Mouse (Mus musculus) heart, embryonic 14.5 days (tissue): Measurements from ENCODE around the gene Xxylt1. TPM values are rescaled to one million over a fixed set of nuclear protein-coding genes. Genes with fewer than 3 reads are reported as not detected.

Experiments used
- ATAC-seq: fragments of 200-750 bp; cut with Nextera tagmentation; 2 replicates; pipeline ENCODE4 v1.8.0; 2017; ENCODE audit warnings: low read depth, moderate TSS enrichment; ENCODE audit not compliant: insufficient number of reproducible peaks, insufficient read depth, low FRiP score
- H3K27ac ChIP-seq, 2 experiments: fragments of 200-500 bp in 1 of 2; fragments of 300-500 bp in 1 of 2; sonication (generic) in 1 of 2; replicated peaks in 1 of 2; 2 replicates each; pipeline ENCODE4 v1.5.1; 2012 to 2014; ENCODE audit warnings: low read depth in 2 of 2, low read length in 2 of 2, control low read depth in 1 of 2, mild to moderate bottlenecking in 1 of 2, mixed read lengths in 1 of 2; ENCODE audit not compliant: control insufficient read depth in 1 of 2, insufficient read depth in 1 of 2
- H3K27me3 ChIP-seq: fragments of 300-500 bp; sonication (generic); 2 replicates; pipeline ENCODE4 v1.6.1; 2014; ENCODE audit warnings: mild to moderate bottlenecking, low read length, control low read depth; ENCODE audit not compliant: control insufficient read depth, insufficient read depth
- H3K36me3 ChIP-seq: fragments of 300-500 bp; sonication (generic); 2 replicates; pipeline ENCODE4 v1.6.1; 2014; ENCODE audit warnings: mild to moderate bottlenecking, control low read depth, low read length, mixed read lengths; ENCODE audit not compliant: control insufficient read depth, insufficient read depth
- H3K4me1 ChIP-seq, 2 experiments: fragments of 200-500 bp in 1 of 2; fragments of 300-500 bp in 1 of 2; sonication (generic) in 1 of 2; 2 replicates each; pipeline ENCODE4 v1.6.1; 2012 to 2014; ENCODE audit warnings: low read length in 2 of 2, control low read depth in 1 of 2, mixed read lengths in 1 of 2; ENCODE audit not compliant: control insufficient read depth in 2 of 2, insufficient read depth in 2 of 2
- H3K4me2 ChIP-seq: fragments of 300-500 bp; sonication (generic); 2 replicates; pipeline ENCODE4 v1.6.1; 2014; ENCODE audit warnings: mild to moderate bottlenecking, low read length
- H3K4me3 ChIP-seq, 2 experiments: fragments of 200-500 bp in 1 of 2; fragments of 300-500 bp in 1 of 2; sonication (generic) in 1 of 2; 2 replicates each; pipeline ENCODE4 v1.5.1; 2012 to 2014; ENCODE audit warnings: low read length in 2 of 2, mild to moderate bottlenecking in 2 of 2, control low read depth in 1 of 2, low read depth in 1 of 2, moderate library complexity in 1 of 2; ENCODE audit not compliant: control insufficient read depth in 1 of 2, insufficient read depth in 1 of 2
- H3K9ac ChIP-seq: fragments of 300-500 bp; sonication (generic); 2 replicates; pipeline ENCODE4 v1.6.1; 2014; ENCODE audit warnings: mild to moderate bottlenecking, low read length
- H3K9me3 ChIP-seq: fragments of 300-500 bp; sonication (generic); 2 replicates; pipeline ENCODE4 v1.6.1; 2016; ENCODE audit warnings: low read length, control low read depth; ENCODE audit not compliant: control insufficient read depth
- WGBS: fragments of 180-500 bp; shearing (Covaris S2); extraction: QIAGEN DNeasy Blood & Tissue Kit; methylation state at CpG from one replicate; pipeline ENCODE4 v1.1.7; 2014; 5-methylcytosine and 5-hydroxymethylcytosine counted together
- polyA plus RNA-seq: library from polyadenylated mRNA; unstranded; fragments of >200 nt; fragmentation: Nextera tagmentation; extraction: Ambion mirVana; gene quantifications from 2 replicates; pipeline ENCODE4 v1.2.1, GENCODE M21; 2014

The Xxylt1 gene
- polyA plus RNA-seq, 1 experiment from 2014 or later = 12.2 TPM

DNA sequence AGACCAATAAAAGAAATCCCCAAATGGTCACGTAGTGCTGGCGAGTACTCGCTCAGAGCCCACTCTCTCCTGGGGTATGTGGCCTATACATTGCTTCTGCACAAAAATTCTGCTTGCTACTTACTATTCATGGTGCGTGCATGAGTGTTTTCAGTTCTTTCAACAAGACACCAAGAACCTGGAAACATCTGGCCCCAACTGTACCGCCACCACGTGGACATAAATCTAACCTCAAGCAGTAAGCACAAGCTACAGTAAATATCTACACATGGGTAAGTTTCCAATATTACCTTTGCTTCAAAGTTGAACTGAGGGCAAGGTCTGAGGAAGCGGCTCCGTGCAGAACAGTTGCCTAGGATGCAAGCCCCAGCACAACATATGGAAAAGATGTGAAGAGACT is 142.0 kb downstream of the Xxylt1 start:
- Histone ChIP-seq H3K4me3 (no peak overlapping the region), H3K27me3 (no peaks in the 10 kb centered on the region), H3K36me3 (no peaks in the 10 kb centered on the region), H3K9ac (no peak overlapping the region), H3K9me3 (no peaks in the 10 kb centered on the region), H3K27ac (no peak overlapping the region; a peak in 1 of 4 replicates), H3K4me1 (peaks cover 0 to 5% of the 10 kb centered on the region in 2 experiments; a peak in 1 of 4 replicates), H3K4me2 (no peak overlapping the region)
- 83% methylated on average over 8 of the region's 8 CpGs for WGBS
- ATAC-seq = no peak

DNA sequence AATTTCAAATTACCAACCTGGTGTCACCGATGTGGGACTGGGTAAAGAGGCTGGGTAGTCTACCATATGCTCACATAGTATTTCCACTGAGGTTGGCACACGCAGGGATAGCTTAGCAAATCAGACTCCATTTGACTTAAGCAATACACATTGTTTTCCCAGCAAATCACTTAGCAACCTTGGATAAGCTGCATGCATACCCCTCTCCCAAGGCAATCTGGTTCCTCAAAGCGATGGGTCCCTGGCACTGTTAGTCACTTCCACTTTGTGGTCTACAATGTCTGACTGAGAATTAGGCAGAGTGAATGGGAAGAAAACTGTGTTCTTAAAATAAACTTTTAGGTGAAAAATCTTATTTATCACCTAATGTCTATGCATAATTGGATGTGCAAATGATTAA is 142.6 kb downstream of the Xxylt1 start:
- no peak overlapping the region for H3K9ac ChIP-seq
- no peaks in the 10 kb centered on the region for H3K36me3 ChIP-seq
- no peak overlapping the region for H3K27ac ChIP-seq
- H3K4me3 ChIP-seq = no peak overlapping the region
- H3K4me2 ChIP-seq = no peak overlapping the region
- H3K4me1 ChIP-seq = peaks cover 0 to 5% of the 10 kb centered on the region in 2 experiments; a peak in 1 of 4 replicates
- H3K9me3 ChIP-seq = no peaks in the 10 kb centered on the region
- 86% methylated on average over 3 of the region's 3 CpGs for WGBS
- no peaks in the 10 kb centered on the region for H3K27me3 ChIP-seq
- no peak for ATAC-seq

DNA sequence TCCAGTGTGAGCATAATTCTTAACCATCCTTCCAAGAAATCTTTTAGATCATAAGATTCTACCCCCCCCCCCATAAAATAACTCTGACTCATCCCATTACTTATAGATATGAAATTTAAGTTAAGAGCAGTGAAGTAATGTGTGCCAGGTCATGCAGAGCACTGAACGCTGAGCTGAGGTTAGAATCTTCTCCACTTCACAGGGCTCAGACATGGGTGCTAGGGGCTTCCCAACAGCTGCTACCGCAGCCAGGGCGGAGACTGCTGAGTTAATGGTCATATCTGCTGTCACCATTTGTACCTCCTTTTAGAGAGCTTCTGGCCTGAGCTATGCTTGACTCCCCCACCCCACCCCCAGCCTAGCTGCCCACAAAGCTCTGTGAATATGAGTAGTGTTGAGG is 143.6 kb downstream of the Xxylt1 start:
- Histone ChIP-seq H3K27me3 (no peaks in the 10 kb centered on the region), H3K36me3 (no peaks in the 10 kb centered on the region), H3K4me2 (no peak overlapping the region), H3K4me3 (no peak overlapping the region), H3K9ac (no peak overlapping the region), H3K4me1 (peaks cover 0 to 9% of the 10 kb centered on the region in 2 experiments; a peak in 2 of 4 replicates), H3K27ac (no peak overlapping the region), H3K9me3 (no peaks in the 10 kb centered on the region)
- 91% methylated on average over 3 of the region's 3 CpGs for WGBS
- ATAC-seq = no peak

DNA sequence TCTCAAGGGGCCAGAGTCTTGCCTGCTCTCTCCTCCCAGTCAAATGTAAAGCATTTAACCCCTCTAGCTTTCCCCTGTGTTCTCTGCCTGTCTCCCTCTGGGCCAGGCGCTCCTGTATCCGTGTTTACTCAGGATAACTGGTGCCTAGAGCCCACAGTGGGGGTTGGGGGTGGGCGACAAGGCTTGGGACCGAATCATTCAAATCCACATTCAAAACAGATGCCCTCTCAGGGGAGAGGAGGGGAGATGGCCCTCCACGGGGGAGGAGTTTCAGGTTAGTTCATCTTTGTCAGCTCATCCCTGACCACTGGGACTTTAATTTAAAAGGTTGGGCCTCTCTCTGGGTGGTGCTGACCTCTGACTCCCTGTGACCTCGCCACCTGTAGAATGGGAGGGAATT is 144.8 kb downstream of the Xxylt1 start:
- Histone ChIP-seq H3K36me3 (no peaks in the 10 kb centered on the region), H3K4me2 (no peak overlapping the region), H3K9ac (no peak overlapping the region), H3K4me3 (no peak overlapping the region), H3K27ac (no peak overlapping the region), H3K4me1 (peaks cover 0 to 9% of the 10 kb centered on the region in 2 experiments; a peak in 2 of 4 replicates), H3K27me3 (no peaks in the 10 kb centered on the region), H3K9me3 (no peaks in the 10 kb centered on the region)
- WGBS = 49% methylated on average over 6 of the region's 6 CpGs
- no peak for ATAC-seq

DNA sequence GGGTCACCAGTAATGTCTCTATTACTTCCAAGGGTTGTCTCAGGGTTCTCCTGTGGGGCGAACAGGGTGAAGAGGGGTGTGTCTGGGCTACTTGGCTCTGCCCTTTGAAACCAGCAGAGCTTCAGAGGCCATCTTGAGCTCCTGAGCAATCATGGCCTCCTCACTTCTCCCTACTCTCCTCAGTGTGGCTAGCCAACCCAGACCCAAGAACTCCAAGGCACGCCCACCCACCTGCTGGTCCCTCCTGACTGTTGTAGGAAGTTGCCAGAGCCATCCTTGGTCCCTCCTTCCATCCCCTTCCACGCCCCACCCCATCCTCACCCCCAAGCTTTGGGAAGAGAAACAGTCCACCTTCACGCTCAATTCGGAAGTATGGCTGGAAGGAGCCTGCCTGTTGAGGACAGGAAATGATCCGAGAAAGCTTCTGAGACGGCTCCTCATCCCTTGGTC is 145.2 kb downstream of the Xxylt1 start:
- WGBS = 72% methylated on average over 7 of the region's 7 CpGs
- no peak for ATAC-seq

DNA sequence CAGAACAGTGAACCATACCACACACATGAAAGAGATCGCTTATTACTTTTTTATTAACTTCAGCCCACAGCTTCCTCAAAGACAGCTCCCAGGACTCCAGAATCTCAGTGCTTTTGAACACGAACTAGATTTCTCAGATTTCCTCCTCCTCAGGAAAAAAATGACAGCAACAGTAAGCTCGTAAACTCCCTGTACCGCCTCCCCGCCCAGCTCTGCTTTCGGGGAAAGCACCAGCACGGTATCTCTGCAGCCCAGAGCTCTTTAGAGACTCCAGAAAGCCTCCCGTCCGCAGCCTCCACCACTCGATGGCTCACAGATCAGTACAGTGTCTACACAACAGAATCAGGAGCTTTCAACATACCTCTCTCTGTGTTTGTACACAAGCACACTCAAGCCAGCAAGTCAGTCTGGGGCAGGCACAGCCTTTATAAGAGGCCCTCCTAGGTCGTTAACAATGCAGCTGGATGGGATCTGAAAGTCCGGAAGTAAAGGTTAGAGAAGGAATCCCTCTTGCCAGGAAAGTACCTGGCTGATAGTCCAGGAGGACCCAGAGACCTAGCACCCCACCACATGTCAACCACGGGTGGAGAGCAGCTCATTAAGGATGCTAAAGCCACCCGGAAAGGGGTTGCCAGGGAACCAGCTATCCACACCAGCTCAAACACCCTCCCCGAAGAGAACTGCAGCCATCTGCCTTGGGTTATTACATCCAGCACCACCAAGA is 146.1 kb downstream of the Xxylt1 start:
- 55% methylated on average over 15 of the region's 15 CpGs for WGBS

More for the DNA sequence above, 145.2 kb downstream of the Xxylt1 start:
- H3K36me3 ChIP-seq = no peaks in the 10 kb centered on the region
- peaks cover 0 to 9% of the 10 kb centered on the region in 2 experiments; a peak in 2 of 4 replicates for H3K4me1 ChIP-seq
- H3K4me2 ChIP-seq = no peak overlapping the region
- no peak overlapping the region for H3K27ac ChIP-seq
- no peaks in the 10 kb centered on the region for H3K27me3 ChIP-seq
- H3K9me3 ChIP-seq = no peaks in the 10 kb centered on the region
- no peak overlapping the region for H3K9ac ChIP-seq
- H3K4me3 ChIP-seq = no peak overlapping the region

DNA sequence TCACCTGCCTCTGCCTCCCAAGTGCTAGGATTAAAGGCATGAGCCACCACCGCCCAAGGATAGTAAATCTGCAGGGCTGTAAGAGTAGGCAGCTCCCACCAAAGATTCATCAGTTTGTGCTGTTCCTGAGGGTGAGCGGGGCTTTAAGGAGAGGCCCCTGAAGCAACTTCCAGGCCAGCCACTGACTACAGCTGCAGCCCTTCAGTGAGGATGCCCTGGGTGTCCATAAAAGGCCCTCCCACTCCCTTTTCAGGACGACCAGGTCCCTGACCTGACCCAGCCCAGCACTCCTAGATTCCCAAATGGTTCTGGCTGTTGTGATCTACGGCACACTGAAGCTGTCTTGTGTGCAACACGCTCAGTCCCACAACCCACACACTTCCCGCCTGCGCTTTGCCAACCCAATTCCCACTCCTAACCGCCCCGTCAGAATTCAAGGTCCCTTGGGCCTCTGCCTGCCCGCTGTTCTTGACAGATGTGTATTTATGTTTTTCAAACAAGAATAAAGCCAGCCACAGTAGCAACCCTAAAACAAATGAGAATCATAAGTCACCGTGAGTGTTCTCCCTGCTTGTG is 146.9 kb downstream of the Xxylt1 start:
- Histone ChIP-seq H3K4me3 (no peak overlapping the region), H3K4me2 (no peak overlapping the region), H3K36me3 (no peaks in the 10 kb centered on the region), H3K27ac (no peak overlapping the region), H3K27me3 (no peaks in the 10 kb centered on the region), H3K9ac (no peak overlapping the region), H3K9me3 (peaks cover 6% of the 10 kb centered on the region; the same call in 1 of the 2 replicates), H3K4me1 (peaks cover 0 to 9% of the 10 kb centered on the region in 2 experiments; a peak in 2 of 4 replicates)
- no peak for ATAC-seq
- WGBS = 84% methylated on average over 11 of the region's 11 CpGs

More for the DNA sequence above, 146.1 kb downstream of the Xxylt1 start:
- Histone ChIP-seq H3K4me1 (peaks cover 0 to 9% of the 10 kb centered on the region in 2 experiments; a peak in 2 of 4 replicates), H3K9ac (no peak overlapping the region), H3K4me3 (no peak overlapping the region), H3K27me3 (no peaks in the 10 kb centered on the region), H3K36me3 (no peaks in the 10 kb centered on the region), H3K9me3 (peaks cover 6% of the 10 kb centered on the region; the same call in 1 of the 2 replicates), H3K27ac (no peak overlapping the region), H3K4me2 (no peak overlapping the region)
- ATAC-seq = no peak
